In genomic region chr9:112037732-112038131, GRCm38 (mm10) we compare ENCODE assay signal across 13 mouse cellular contexts.
A peak's percentile ranks its signal among the peaks of the same experiment; 100 is the strongest.
DNase-seq lines count a peak whose midpoint lies in the region; ATAC-seq lines count a peak whose summit lies in the region.
"Had no signal": no experiment of that assay in that cellular context is flagged by ENCODE, and none has a peak within 500 bp of the region (broad histone marks: within the 10 kb centered on the region; RNA-seq: fewer than 3 reads in every experiment).

No protein-coding gene starts in this region.

- ATAC-seq in embryonic facial prominence, embryonic 11.5 days (replicated peaks; ENCODE audit: insufficient number of reproducible peaks, low FRiP score, low TSS enrichment, low read depth): no peak
- ATAC-seq in neural tube, embryonic 11.5 days (ENCODE audit: insufficient read depth, low FRiP score, low TSS enrichment): no peak
- ATAC-seq in forebrain, embryonic 15.5 days (replicated peaks): peak; percentile 99
- no peak for ATAC-seq in heart, embryonic 12.5 days (ENCODE audit: insufficient number of reproducible peaks, low FRiP score)
- ATAC-seq: liver, postnatal 0 days had no signal

- no peaks in the 10 kb centered on the region for H3K9me3 ChIP-seq in embryonic facial prominence, embryonic 11.5 days (replicated peaks; ENCODE audit: control insufficient read depth, low read length)
- no peaks in the 10 kb centered on the region for H3K9me3 ChIP-seq in embryonic facial prominence, embryonic 10.5 days
- H3K9me3 ChIP-seq in neural tube, embryonic 11.5 days (ENCODE audit: control insufficient read depth, low read length): no peaks in the 10 kb centered on the region
- no peaks in the 10 kb centered on the region for H3K9me3 ChIP-seq in forebrain, embryonic 15.5 days
- H3K9me3 ChIP-seq in heart, embryonic 12.5 days (replicated peaks): no peaks in the 10 kb centered on the region
- H3K9me3 ChIP-seq: limb, embryonic 12.5 days; neural tube, embryonic 13.5 days had no signal

- no peak overlapping the region for H3K4me3 ChIP-seq in embryonic facial prominence, embryonic 11.5 days (ENCODE audit: low read depth, low read length)
- no peak overlapping the region for H3K4me3 ChIP-seq in embryonic facial prominence, embryonic 10.5 days
- no peak overlapping the region for H3K4me3 ChIP-seq in neural tube, embryonic 11.5 days (ENCODE audit: low read depth, low read length)
- H3K4me3 ChIP-seq in forebrain, embryonic 15.5 days: no peak overlapping the region
- H3K4me3 ChIP-seq in heart, embryonic 12.5 days: no peak overlapping the region
- H3K4me3 ChIP-seq: limb, embryonic 12.5 days; neural tube, embryonic 13.5 days had no signal

- 62% methylated on average over 9 of the region's 9 CpGs for WGBS in embryonic facial prominence, embryonic 11.5 days
- WGBS in embryonic facial prominence, embryonic 10.5 days: 67% methylated on average over 9 of the region's 9 CpGs
- 66% methylated on average over 9 of the region's 9 CpGs for WGBS in neural tube, embryonic 11.5 days
- 15% methylated on average over 9 of the region's 9 CpGs for WGBS in forebrain, embryonic 15.5 days
- 64% methylated on average over 9 of the region's 9 CpGs for WGBS in heart, embryonic 12.5 days

- DNase-seq in embryonic facial prominence, embryonic 11.5 days (ENCODE audit: low spot score): peak; percentile 22
- no peak for DNase-seq in embryonic facial prominence, embryonic 10.5 days (ENCODE audit: low spot score)
- DNase-seq in neural tube, embryonic 11.5 days (ENCODE audit: low spot score): peak; percentile 12
- no peak for DNase-seq in neural tube, embryonic 10.5 days (ENCODE audit: extremely low spot score, low spot score)
- DNase-seq in ovary, postnatal 10 days (ENCODE audit: low spot score): no peak
- DNase-seq: layer of hippocampus, adult 9-11 months; liver, postnatal 0 days; right cerebral cortex, adult 18-20 months had no signal

- H3K27ac ChIP-seq in embryonic facial prominence, embryonic 11.5 days (replicated peaks; ENCODE audit: low read depth, low read length): no peak overlapping the region
- H3K27ac ChIP-seq in embryonic facial prominence, embryonic 10.5 days (replicated peaks): no peak overlapping the region
- H3K27ac ChIP-seq in neural tube, embryonic 11.5 days (ENCODE audit: low read depth, low read length): no peak overlapping the region
- H3K27ac ChIP-seq in forebrain, embryonic 15.5 days (replicated peaks): peak overlapping the region; percentile 54
- no peak overlapping the region for H3K27ac ChIP-seq in heart, embryonic 12.5 days (ENCODE audit: poor library complexity, severe bottlenecking)
- H3K27ac ChIP-seq: kidney, postnatal 0 days; limb, embryonic 12.5 days; neural tube, embryonic 13.5 days had no signal

- no peak overlapping the region for H3K9ac ChIP-seq in embryonic facial prominence, embryonic 11.5 days (replicated peaks; ENCODE audit: low read length)
- no peak overlapping the region for H3K9ac ChIP-seq in neural tube, embryonic 11.5 days (ENCODE audit: low read length)
- H3K9ac ChIP-seq in forebrain, embryonic 15.5 days (replicated peaks): no peak overlapping the region
- no peak overlapping the region for H3K9ac ChIP-seq in heart, embryonic 12.5 days
- H3K9ac ChIP-seq: limb, embryonic 12.5 days; liver, postnatal 0 days; neural tube, embryonic 13.5 days had no signal

- no peaks in the 10 kb centered on the region for H3K4me1 ChIP-seq in embryonic facial prominence, embryonic 11.5 days (ENCODE audit: control insufficient read depth, insufficient read depth, low read length)
- no peaks in the 10 kb centered on the region for H3K4me1 ChIP-seq in embryonic facial prominence, embryonic 10.5 days
- no peaks in the 10 kb centered on the region for H3K4me1 ChIP-seq in neural tube, embryonic 11.5 days (ENCODE audit: control insufficient read depth, insufficient read depth, low read length)
- peaks cover 17% of the 10 kb centered on the region for H3K4me1 ChIP-seq in forebrain, embryonic 15.5 days
- no peaks in the 10 kb centered on the region for H3K4me1 ChIP-seq in heart, embryonic 12.5 days (replicated peaks)
- H3K4me1 ChIP-seq: limb, embryonic 12.5 days; neural tube, embryonic 13.5 days had no signal

- no peak overlapping the region for H3K4me2 ChIP-seq in embryonic facial prominence, embryonic 11.5 days (ENCODE audit: low read depth, low read length)
- no peak overlapping the region for H3K4me2 ChIP-seq in neural tube, embryonic 11.5 days (ENCODE audit: low read depth)
- no peak overlapping the region for H3K4me2 ChIP-seq in forebrain, embryonic 15.5 days (replicated peaks)
- no peak overlapping the region for H3K4me2 ChIP-seq in heart, embryonic 12.5 days
- H3K4me2 ChIP-seq: limb, embryonic 12.5 days; neural tube, embryonic 13.5 days had no signal

- H3K36me3 ChIP-seq in embryonic facial prominence, embryonic 11.5 days (replicated peaks; ENCODE audit: control insufficient read depth, insufficient read depth, low read depth, low read length): no peaks in the 10 kb centered on the region
- no peaks in the 10 kb centered on the region for H3K36me3 ChIP-seq in embryonic facial prominence, embryonic 10.5 days (replicated peaks)
- no peaks in the 10 kb centered on the region for H3K36me3 ChIP-seq in neural tube, embryonic 11.5 days (ENCODE audit: control insufficient read depth, insufficient read depth, low read length)
- no peaks in the 10 kb centered on the region for H3K36me3 ChIP-seq in forebrain, embryonic 15.5 days
- H3K36me3 ChIP-seq in heart, embryonic 12.5 days: no peaks in the 10 kb centered on the region
- H3K36me3 ChIP-seq: limb, embryonic 12.5 days; neural tube, embryonic 13.5 days had no signal

- H3K27me3 ChIP-seq in embryonic facial prominence, embryonic 11.5 days (ENCODE audit: control insufficient read depth, insufficient read depth, low read length): no peaks in the 10 kb centered on the region
- H3K27me3 ChIP-seq in embryonic facial prominence, embryonic 10.5 days (replicated peaks; ENCODE audit: low read depth, poor library complexity, severe bottlenecking): no peaks in the 10 kb centered on the region
- no peaks in the 10 kb centered on the region for H3K27me3 ChIP-seq in neural tube, embryonic 11.5 days (ENCODE audit: control insufficient read depth, insufficient read depth, low read length)
- H3K27me3 ChIP-seq in forebrain, embryonic 15.5 days: no peaks in the 10 kb centered on the region
- H3K27me3 ChIP-seq in heart, embryonic 12.5 days (replicated peaks): no peaks in the 10 kb centered on the region
- H3K27me3 ChIP-seq: limb, embryonic 12.5 days; neural tube, embryonic 13.5 days had no signal

Comparison
In these comparisons a context has a peak if more than half of its experiments do, and no peak if none do; other contexts are left out.
1. DNase-seq: peak in embryonic facial prominence, embryonic 11.5 days (single experiment) and neural tube, embryonic 11.5 days (single experiment); none in embryonic facial prominence, embryonic 10.5 days (single experiment), neural tube, embryonic 10.5 days (single experiment) and ovary, postnatal 10 days (single experiment).